Mouse (Mus musculus) frontal cortex, postnatal 14 days (tissue): ENCODE data around the gene Gid8.
A peak's percentile ranks its signal among the peaks of the same experiment; 100 is the strongest.
"Not testable (repeated sequence)": the region's sequence is repeated elsewhere in the genome, so short reads cannot be mapped to it uniquely, and the experiment has no call there.

ENCODE experiments used
- DNase-seq, 2 experiments: peaks; one replicate each; pipeline ENCODE4 v3.0.0; 2022; ENCODE audit warnings: low spot score in 2 of 2

Gid8 gene

GRCm38 (mm10) chr2:180710276-180711155 is 599 bp downstream of the Gid8 start:
- peak in 1 of 2 experiments; percentile 52 for DNase-seq

- DNase-seq = no peak
Measured at GRCm38 (mm10) chr2:180711527-180711926, 1.6 kb downstream of the Gid8 start.

GRCm38 (mm10) chr2:180712037-180712689 is 2.2 kb downstream of the Gid8 start:
- DNase-seq = no peak

- DNase-seq = not testable (repeated sequence)
Measured at GRCm38 (mm10) chr2:180722748-180723147, 12.8 kb downstream of the Gid8 start.

- no peak for DNase-seq
Measured at GRCm38 (mm10) chr2:180723865-180724264, 13.9 kb downstream of the Gid8 start.

- DNase-seq = no peak
Measured at GRCm38 (mm10) chr2:180724585-180725413, 14.9 kb downstream of the Gid8 start, which contains the start of gene Slc17a9. TSS of gene Slc17a9 (plus strand) at chr2:180725263.

GRCm38 (mm10) chr2:180725414-180725778 is 15.5 kb downstream of the Gid8 start:
- DNase-seq = no peak

- no peak for DNase-seq
Measured at GRCm38 (mm10) chr2:180725856-180726629, 16.1 kb downstream of the Gid8 start.

GRCm38 (mm10) chr2:180726658-180727442 is 16.9 kb downstream of the Gid8 start:
- DNase-seq = no peak

- no peak for DNase-seq
Measured at GRCm38 (mm10) chr2:180727613-180728021, 17.7 kb downstream of the Gid8 start.

- DNase-seq = no peak
Measured at GRCm38 (mm10) chr2:180731036-180731435, 21.1 kb downstream of the Gid8 start.

- no peak for DNase-seq
Measured at GRCm38 (mm10) chr2:180731984-180732383, 22.1 kb downstream of the Gid8 start.

GRCm38 (mm10) chr2:180735232-180735631 is 25.3 kb downstream of the Gid8 start:
- DNase-seq = no peak

GRCm38 (mm10) chr2:180737984-180738383 is 28.1 kb downstream of the Gid8 start:
- DNase-seq = no peak

GRCm38 (mm10) chr2:180740349-180740748 is 30.4 kb downstream of the Gid8 start:
- DNase-seq = no peak

- DNase-seq = no peak
Measured at GRCm38 (mm10) chr2:180741421-180741820, 31.5 kb downstream of the Gid8 start.

GRCm38 (mm10) chr2:180742820-180743219 is 32.9 kb downstream of the Gid8 start:
- DNase-seq = no peak

- DNase-seq = no peak
Measured at GRCm38 (mm10) chr2:180743321-180743720, 33.4 kb downstream of the Gid8 start.

- peak; percentile 62 to 85 for DNase-seq
Measured at GRCm38 (mm10) chr2:180745248-180745927, 35.5 kb downstream of the Gid8 start.
